Mouse (Mus musculus) embryonic facial prominence, embryonic 12.5 days (tissue): ENCODE measurements around the gene Itga11. TPM values are rescaled to one million over a fixed set of nuclear protein-coding genes. Genes with fewer than 3 reads are reported as not detected.

Experiments used
- ATAC-seq: fragments of 200-750 bp; cut with Nextera tagmentation; 2 replicates; pipeline ENCODE4 v1.8.0; 2017; ENCODE audit not compliant: insufficient number of reproducible peaks, insufficient read depth, low FRiP score, low TSS enrichment
- H3K27ac ChIP-seq: fragments of 300-500 bp; sonication (generic); 2 replicates; pipeline ENCODE4 v1.5.1; 2016; ENCODE audit warnings: mild to moderate bottlenecking
- H3K27me3 ChIP-seq: fragments of 300-500 bp; sonication (generic); 2 replicates; pipeline ENCODE4 v1.6.1; 2016; ENCODE audit warnings: mild to moderate bottlenecking, moderate library complexity
- H3K36me3 ChIP-seq: fragments of 300-500 bp; sonication (generic); 2 replicates; pipeline ENCODE4 v1.6.1; 2016; ENCODE audit warnings: mild to moderate bottlenecking
- H3K4me1 ChIP-seq: fragments of 300-500 bp; sonication (generic); 2 replicates; pipeline ENCODE4 v1.6.1; 2016
- H3K4me2 ChIP-seq: fragments of 300-500 bp; sonication (generic); replicated peaks from 2 replicates; pipeline ENCODE4 v1.6.1; 2016; ENCODE audit warnings: mild to moderate bottlenecking, moderate library complexity
- H3K4me3 ChIP-seq: fragments of 300-500 bp; sonication (generic); 2 replicates; pipeline ENCODE4 v1.5.1; 2016; ENCODE audit warnings: mild to moderate bottlenecking
- H3K9ac ChIP-seq: fragments of 300-500 bp; sonication (generic); 2 replicates; pipeline ENCODE4 v1.6.1; 2016; ENCODE audit warnings: mild to moderate bottlenecking, moderate library complexity
- H3K9me3 ChIP-seq: fragments of 300-500 bp; sonication (generic); 2 replicates; pipeline ENCODE4 v1.6.1; 2016; ENCODE audit warnings: mild to moderate bottlenecking, moderate library complexity
- WGBS: fragments of 180-500 bp; shearing (Covaris S2); methylation state at CpG from one replicate; pipeline ENCODE4 v1.1.7; 2016; 5-methylcytosine and 5-hydroxymethylcytosine counted together
- polyA plus RNA-seq: library from polyadenylated mRNA; unstranded; fragments of >200 nt; fragmentation: Nextera tagmentation; extraction: Ambion mirVana; gene quantifications from 2 replicates; pipeline ENCODE4 v1.2.1, GENCODE M21; 2016

The Itga11 gene
- polyA plus RNA-seq, 1 experiment from 2014 or later, result 3.9 TPM

- Histone ChIP-seq H3K4me2 (no peak overlapping the region), H3K27ac (no peak overlapping the region)
- 90% methylated on average over 10 of the region's 10 CpGs for WGBS
Observed at GRCm38 (mm10) chr9:62689748-62690147, 12.1 kb downstream of the Itga11 start.

DNA sequence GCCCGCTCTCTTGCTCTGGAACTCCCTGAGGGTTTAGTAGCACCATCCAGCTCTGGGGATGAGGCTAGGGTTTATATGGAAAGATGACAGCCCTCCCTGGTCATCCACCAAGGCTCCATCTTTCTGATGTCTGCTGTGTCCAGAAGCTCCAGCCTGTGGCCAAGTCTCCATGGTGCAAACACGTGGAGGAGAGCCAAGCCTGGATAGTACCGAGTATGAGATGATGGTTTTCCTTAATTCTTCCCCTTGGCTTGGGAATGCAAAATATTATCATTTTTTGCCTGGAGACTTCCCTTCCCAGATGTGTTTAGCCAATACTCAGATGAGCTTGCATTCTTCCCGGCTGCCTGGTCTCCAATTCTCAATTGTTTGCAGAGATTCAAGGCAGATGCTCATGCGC, 16.4 kb downstream of the Itga11 start:
- 69% methylated on average over 5 of the region's 5 CpGs for WGBS
- H3K4me1 ChIP-seq, result 0 out of 2 replicates have a peak, but pooled peaks cover 5% of the 10 kb centered on the region
- H3K27me3 ChIP-seq, result no peaks in the 10 kb centered on the region
- no peak overlapping the region for H3K4me2 ChIP-seq
- H3K4me3 ChIP-seq, result no peak overlapping the region
- no peak overlapping the region for H3K9ac ChIP-seq
- ATAC-seq, result no peak
- no peaks in the 10 kb centered on the region for H3K36me3 ChIP-seq
- no peak overlapping the region for H3K27ac ChIP-seq
- H3K9me3 ChIP-seq, result no peaks in the 10 kb centered on the region

More at GRCm38 (mm10) chr9:62689748-62690147, 12.1 kb downstream of the Itga11 start:
- Histone ChIP-seq H3K36me3 (no peaks in the 10 kb centered on the region), H3K9ac (no peak overlapping the region), H3K9me3 (no peaks in the 10 kb centered on the region), H3K27me3 (no peaks in the 10 kb centered on the region), H3K4me1 (0 out of 2 replicates have a peak, but pooled peaks cover 3% of the 10 kb centered on the region), H3K4me3 (no peak overlapping the region)
- ATAC-seq, result no peak

DNA sequence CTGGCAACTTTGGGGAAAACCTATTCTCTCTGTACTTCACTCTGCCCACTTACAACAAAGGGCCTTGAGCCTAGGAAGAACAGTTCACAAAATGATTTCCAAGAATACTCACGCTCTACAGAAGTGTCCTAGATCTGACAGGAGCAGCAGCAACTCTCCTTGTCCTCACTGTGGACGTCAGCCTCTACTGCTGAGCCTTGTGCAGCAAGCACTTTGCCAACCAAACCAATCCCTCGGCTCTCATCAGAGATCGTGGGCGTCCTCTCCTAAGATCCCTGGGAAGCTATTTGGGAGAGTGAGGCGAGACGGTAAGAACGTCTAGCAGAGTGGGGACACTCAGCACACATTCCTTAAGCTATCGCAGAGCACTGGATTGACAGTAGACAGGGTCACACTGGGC, 17.6 kb downstream of the Itga11 start:
- H3K27ac ChIP-seq, result no peak overlapping the region

DNA sequence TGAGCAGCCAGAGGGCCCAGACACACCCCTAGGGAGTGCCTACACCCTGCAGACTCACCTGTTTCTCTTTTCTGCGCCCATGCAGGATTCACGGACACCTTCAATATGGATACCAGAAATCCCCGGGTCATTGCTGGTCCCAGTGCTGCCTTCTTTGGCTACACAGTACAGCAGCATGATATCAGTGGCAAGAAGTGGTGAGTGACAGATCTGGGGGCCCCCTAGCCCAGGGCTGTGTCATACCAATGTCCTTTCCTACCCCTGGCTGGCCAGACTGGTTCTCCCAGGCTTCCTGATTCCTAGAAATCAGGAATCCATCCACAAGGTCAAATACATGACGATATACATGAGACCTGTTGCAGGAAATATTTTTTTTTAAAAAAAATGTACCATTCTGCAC, 19.2 kb downstream of the Itga11 start:
- Histone ChIP-seq H3K9ac (no peak overlapping the region), H3K4me1 (0 out of 2 replicates have a peak, but pooled peaks cover 5% of the 10 kb centered on the region), H3K27ac (no peak overlapping the region), H3K4me2 (no peak overlapping the region), H3K9me3 (no peaks in the 10 kb centered on the region), H3K27me3 (no peaks in the 10 kb centered on the region), H3K36me3 (no peaks in the 10 kb centered on the region), H3K4me3 (no peak overlapping the region)
- no peak for ATAC-seq
- 82% methylated on average over 4 of the region's 4 CpGs for WGBS

More for the DNA sequence above, 17.6 kb downstream of the Itga11 start:
- Histone ChIP-seq H3K36me3 (no peaks in the 10 kb centered on the region), H3K4me3 (no peak overlapping the region), H3K9me3 (no peaks in the 10 kb centered on the region), H3K4me1 (0 out of 2 replicates have a peak, but pooled peaks cover 5% of the 10 kb centered on the region), H3K9ac (no peak overlapping the region), H3K27me3 (no peaks in the 10 kb centered on the region), H3K4me2 (no peak overlapping the region)
- 75% methylated on average over 9 of the region's 9 CpGs for WGBS
- no peak for ATAC-seq

- Histone ChIP-seq H3K27me3 (no peaks in the 10 kb centered on the region), H3K36me3 (no peaks in the 10 kb centered on the region), H3K9me3 (no peaks in the 10 kb centered on the region), H3K4me3 (no peak overlapping the region), H3K27ac (no peak overlapping the region), H3K4me1 (peaks cover 19% of the 10 kb centered on the region), H3K4me2 (no peak overlapping the region), H3K9ac (no peak overlapping the region)
- WGBS, result 78% methylated on average over 4 of the region's 4 CpGs
- ATAC-seq, result no peak
Observed at GRCm38 (mm10) chr9:62707267-62707666, 29.6 kb downstream of the Itga11 start.

DNA sequence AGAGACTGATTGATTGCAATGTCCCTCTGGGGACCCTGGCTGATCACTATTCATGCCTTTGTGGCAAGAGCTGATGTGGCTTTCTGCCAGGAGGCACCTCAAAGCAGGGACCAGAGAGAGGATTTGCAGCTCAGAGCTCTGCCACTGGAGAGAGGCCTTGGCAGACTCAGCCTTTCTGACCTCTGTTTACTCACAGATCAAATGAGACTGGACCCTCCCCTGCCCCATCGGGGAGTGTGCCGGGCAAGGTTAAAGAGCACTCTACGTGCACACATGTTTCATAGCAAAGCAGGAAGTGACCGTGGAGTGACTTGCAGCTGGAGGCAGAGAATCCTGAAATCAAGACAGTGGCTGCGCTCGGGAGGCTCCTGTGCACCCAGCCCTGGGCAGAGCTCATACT, 30.2 kb downstream of the Itga11 start:
- Histone ChIP-seq H3K27ac (peak overlapping the region; percentile 71), H3K9me3 (no peaks in the 10 kb centered on the region), H3K9ac (no peak overlapping the region), H3K4me3 (no peak overlapping the region), H3K36me3 (no peaks in the 10 kb centered on the region), H3K4me2 (no peak overlapping the region), H3K4me1 (peaks cover 19% of the 10 kb centered on the region), H3K27me3 (no peaks in the 10 kb centered on the region)
- WGBS, result 11% methylated on average over 6 of the region's 6 CpGs
- ATAC-seq, result no peak

DNA sequence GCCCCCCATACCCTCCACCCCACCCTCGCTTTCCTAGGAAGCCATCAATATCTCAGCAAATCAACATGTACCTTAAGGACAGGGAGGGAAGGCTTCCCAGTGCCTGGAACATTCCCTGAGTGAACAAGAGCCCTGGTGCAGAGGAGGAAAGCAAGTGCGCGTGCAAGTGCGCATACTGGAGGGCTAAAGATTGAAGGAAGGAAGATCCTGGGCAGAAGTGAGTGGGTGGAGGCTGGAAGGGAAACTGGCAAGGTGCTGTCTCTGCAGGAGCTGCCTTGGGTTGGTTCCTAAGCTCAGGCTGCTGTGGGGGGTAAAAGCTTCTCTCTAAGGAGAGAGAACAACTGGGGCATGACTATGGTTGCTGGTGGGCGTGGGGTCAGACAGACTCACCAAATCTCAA, 32.4 kb downstream of the Itga11 start:
- Histone ChIP-seq H3K4me2 (no peak overlapping the region), H3K27ac (no peak overlapping the region), H3K9ac (no peak overlapping the region), H3K9me3 (peaks cover 3% of the 10 kb centered on the region; the same call in 1 of the 2 replicates), H3K27me3 (no peaks in the 10 kb centered on the region), H3K4me3 (no peak overlapping the region), H3K4me1 (peaks cover 19% of the 10 kb centered on the region), H3K36me3 (no peaks in the 10 kb centered on the region)
- 89% methylated on average over 5 of the region's 5 CpGs for WGBS
- ATAC-seq, result no peak

GRCm38 (mm10) chr9:62712374-62712773, 34.7 kb downstream of the Itga11 start:
- Histone ChIP-seq H3K9ac (no peak overlapping the region), H3K4me2 (no peak overlapping the region), H3K36me3 (no peaks in the 10 kb centered on the region), H3K27me3 (no peaks in the 10 kb centered on the region), H3K4me1 (peaks cover 21% of the 10 kb centered on the region), H3K27ac (no peak overlapping the region), H3K4me3 (no peak overlapping the region), H3K9me3 (peaks cover 3% of the 10 kb centered on the region; the same call in 1 of the 2 replicates)
- ATAC-seq, result no peak
- WGBS, result 78% methylated on average over 6 of the region's 6 CpGs

DNA sequence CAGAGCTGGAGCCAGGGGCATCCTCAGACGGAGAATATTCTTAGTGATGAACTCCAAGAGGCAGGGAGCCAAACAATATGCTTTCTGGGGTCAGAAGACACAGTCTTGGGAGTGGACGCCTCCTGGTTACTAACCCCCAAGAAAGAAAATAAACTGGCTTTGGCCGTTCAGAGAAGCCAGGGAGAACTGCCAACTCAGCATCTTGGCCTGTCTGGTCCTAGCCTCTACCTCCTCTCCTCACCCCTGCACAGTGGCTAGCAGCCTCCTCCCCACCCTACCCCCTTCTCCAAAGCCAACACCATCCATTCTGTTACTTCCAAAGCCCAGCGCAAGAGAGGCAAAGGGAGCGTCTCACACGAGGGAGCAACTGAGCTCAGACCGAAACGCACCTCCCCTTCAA, 35.4 kb downstream of the Itga11 start:
- H3K9ac ChIP-seq, result no peak overlapping the region
- ATAC-seq, result no peak
- peaks cover 23% of the 10 kb centered on the region for H3K4me1 ChIP-seq
- H3K36me3 ChIP-seq, result no peaks in the 10 kb centered on the region
- no peak overlapping the region for H3K27ac ChIP-seq
- no peak overlapping the region for H3K4me3 ChIP-seq
- 79% methylated on average over 8 of the region's 8 CpGs for WGBS
- H3K4me2 ChIP-seq, result no peak overlapping the region
- H3K27me3 ChIP-seq, result no peaks in the 10 kb centered on the region
- peaks cover 3% of the 10 kb centered on the region; the same call in 1 of the 2 replicates for H3K9me3 ChIP-seq

GRCm38 (mm10) chr9:62714336-62714735, 36.7 kb downstream of the Itga11 start:
- no peaks in the 10 kb centered on the region for H3K36me3 ChIP-seq
- no peak for ATAC-seq
- WGBS, result 46% methylated on average over 3 of the region's 3 CpGs

GRCm38 (mm10) chr9:62717982-62718381, 40.4 kb downstream of the Itga11 start:
- no peak for ATAC-seq
- Histone ChIP-seq H3K9me3 (peaks cover 3% of the 10 kb centered on the region; the same call in 1 of the 2 replicates), H3K27me3 (no peaks in the 10 kb centered on the region), H3K9ac (no peak overlapping the region), H3K4me1 (peaks cover 41% of the 10 kb centered on the region), H3K36me3 (no peaks in the 10 kb centered on the region), H3K4me2 (no peak overlapping the region), H3K27ac (peak overlapping the region; percentile 73), H3K4me3 (no peak overlapping the region)
- WGBS, result 16% methylated on average over 8 of the region's 8 CpGs

More at GRCm38 (mm10) chr9:62714336-62714735, 36.7 kb downstream of the Itga11 start:
- Histone ChIP-seq H3K27ac (no peak overlapping the region), H3K4me3 (no peak overlapping the region), H3K9ac (no peak overlapping the region), H3K27me3 (no peaks in the 10 kb centered on the region), H3K4me1 (peaks cover 22% of the 10 kb centered on the region), H3K4me2 (no peak overlapping the region), H3K9me3 (peaks cover 3% of the 10 kb centered on the region; the same call in 1 of the 2 replicates)

DNA sequence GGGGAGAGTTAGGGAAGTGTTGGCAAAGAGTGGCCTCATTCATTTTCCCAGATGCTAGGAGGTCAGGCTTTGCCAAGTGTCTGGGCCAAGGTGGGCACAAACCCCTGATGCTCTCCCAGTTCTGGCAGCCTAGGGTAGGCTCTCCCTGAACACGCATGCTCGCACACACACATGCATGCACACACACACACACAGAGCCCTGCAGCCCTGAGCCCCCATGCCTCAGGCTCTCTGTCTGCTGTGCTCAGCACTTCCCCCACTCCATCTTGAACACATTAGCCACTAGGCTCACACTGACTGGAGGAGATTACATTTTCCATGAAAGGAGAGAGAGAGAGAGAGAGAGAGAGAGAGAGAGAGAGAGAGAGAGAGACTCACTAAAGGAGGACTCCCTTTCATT, 44.2 kb downstream of the Itga11 start:
- H3K36me3 ChIP-seq, result no peaks in the 10 kb centered on the region
- peaks cover 53% of the 10 kb centered on the region for H3K4me1 ChIP-seq
- no peaks in the 10 kb centered on the region for H3K27me3 ChIP-seq
- H3K4me3 ChIP-seq, result no peak overlapping the region
- 19% methylated on average over 2 of the region's 2 CpGs for WGBS
- no peak overlapping the region for H3K9ac ChIP-seq
- H3K27ac ChIP-seq, result peak overlapping the region; percentile 78
- H3K4me2 ChIP-seq, result no peak overlapping the region
- ATAC-seq, result peak; percentile 87
- no peaks in the 10 kb centered on the region for H3K9me3 ChIP-seq
